Mouse (Mus musculus) neural tube, embryonic 14.5 days (tissue): ENCODE measurements around the gene Mkrn3. TPM values are rescaled to one million over a fixed set of nuclear protein-coding genes. Genes with fewer than 3 reads are reported as not detected.
A peak's percentile ranks its signal among the peaks of the same experiment; 100 is the strongest.

Experiments used
- ATAC-seq: fragments of 200-750 bp; cut with Nextera tagmentation; 2 replicates; pipeline ENCODE4 v1.8.0; 2017; ENCODE audit warnings: low read depth, mild to moderate bottlenecking, moderate TSS enrichment, moderate library complexity
- H3K27ac ChIP-seq: fragments of 300-500 bp; sonication (generic); 2 replicates; pipeline ENCODE4 v1.5.1; 2014; ENCODE audit warnings: low read depth, mild to moderate bottlenecking, control low read depth, low read length, moderate library complexity, mixed read lengths
- H3K27me3 ChIP-seq: fragments of 300-500 bp; sonication (generic); 2 replicates; pipeline ENCODE4 v1.6.1; 2014; ENCODE audit warnings: low read length; ENCODE audit not compliant: control insufficient read depth, insufficient read depth
- H3K36me3 ChIP-seq: fragments of 300-500 bp; sonication (generic); 2 replicates; pipeline ENCODE4 v1.6.1; 2014; ENCODE audit warnings: low read length, mixed read lengths; ENCODE audit not compliant: control insufficient read depth, insufficient read depth
- H3K4me1 ChIP-seq: fragments of 300-500 bp; sonication (generic); 2 replicates; pipeline ENCODE4 v1.6.1; 2014; ENCODE audit warnings: low read length; ENCODE audit not compliant: control insufficient read depth, insufficient read depth
- H3K4me2 ChIP-seq: fragments of 300-500 bp; sonication (generic); 2 replicates; pipeline ENCODE4 v1.6.1; 2014; ENCODE audit warnings: mild to moderate bottlenecking, low read depth, low read length, control low read depth
- H3K4me3 ChIP-seq: fragments of 300-500 bp; sonication (generic); 2 replicates; pipeline ENCODE4 v1.5.1; 2014; ENCODE audit warnings: low read depth, low read length, control low read depth, mixed read lengths
- H3K9ac ChIP-seq: fragments of 300-500 bp; sonication (generic); replicated peaks from 2 replicates; pipeline ENCODE4 v1.6.1; 2014; ENCODE audit warnings: low read depth, mild to moderate bottlenecking, control low read depth, low read length, mixed read lengths
- H3K9me3 ChIP-seq: fragments of 300-500 bp; sonication (generic); 2 replicates; pipeline ENCODE4 v1.6.1; 2016; ENCODE audit warnings: low read length; ENCODE audit not compliant: control insufficient read depth
- WGBS: fragments of 180-500 bp; shearing (Covaris S2); extraction: QIAGEN DNeasy Blood & Tissue Kit; methylation state at CpG from one replicate; pipeline ENCODE4 v1.1.7; 2014; 5-methylcytosine and 5-hydroxymethylcytosine counted together
- polyA plus RNA-seq: library from polyadenylated mRNA; unstranded; fragments of >200 nt; fragmentation: Nextera tagmentation; extraction: Ambion mirVana; gene quantifications from 2 replicates; pipeline ENCODE4 v1.2.1, GENCODE M21; 2014

Gene Mkrn3
- polyA plus RNA-seq, 1 experiment from 2014 or later: 19.0 TPM

GRCm38 (mm10) chr7:62406573-62407050, 13.3 kb downstream of the Mkrn3 start:
- H3K27me3 ChIP-seq: no peaks in the 10 kb centered on the region
- ATAC-seq: peak; percentile 54; the same call in 1 of the 2 replicates
- H3K27ac ChIP-seq: no peak overlapping the region
- H3K9ac ChIP-seq: no peak overlapping the region
- no peaks in the 10 kb centered on the region for H3K4me1 ChIP-seq
- H3K4me2 ChIP-seq: peak overlapping the region; percentile 29
- 35% methylated on average over 19 of the region's 19 CpGs for WGBS
- no peaks in the 10 kb centered on the region for H3K36me3 ChIP-seq
- peak overlapping the region; percentile 21 for H3K4me3 ChIP-seq
- H3K9me3 ChIP-seq: no peaks in the 10 kb centered on the region

DNA sequence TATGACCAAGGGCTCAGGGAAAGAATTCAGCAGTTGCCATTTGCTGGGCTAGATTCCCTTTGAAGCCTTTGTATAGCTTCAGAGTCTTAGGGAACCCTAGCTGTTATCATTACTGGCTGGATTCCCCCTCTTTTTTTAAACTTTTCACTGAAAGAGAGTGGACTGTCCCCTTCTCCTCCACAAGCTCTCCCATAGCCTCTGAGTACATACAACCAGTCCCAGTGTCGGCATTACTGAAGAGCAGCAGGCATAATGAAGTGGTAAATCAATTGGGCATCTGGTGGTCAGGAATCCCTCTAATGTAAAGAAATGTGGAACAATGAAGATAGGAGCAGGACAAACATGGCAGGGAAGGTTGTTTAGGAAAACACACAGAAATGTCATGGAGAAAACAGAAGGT, 27.7 kb downstream of the Mkrn3 start:
- H3K9me3 ChIP-seq: no peaks in the 10 kb centered on the region
- H3K27me3 ChIP-seq: no peaks in the 10 kb centered on the region
- 38% methylated on average over 1 of the region's 1 CpGs for WGBS
- H3K27ac ChIP-seq: no peak overlapping the region
- H3K4me2 ChIP-seq: no peak overlapping the region
- H3K36me3 ChIP-seq: no peaks in the 10 kb centered on the region
- no peak overlapping the region for H3K9ac ChIP-seq
- H3K4me1 ChIP-seq: no peaks in the 10 kb centered on the region
- no peak overlapping the region for H3K4me3 ChIP-seq
- ATAC-seq: no peak

DNA sequence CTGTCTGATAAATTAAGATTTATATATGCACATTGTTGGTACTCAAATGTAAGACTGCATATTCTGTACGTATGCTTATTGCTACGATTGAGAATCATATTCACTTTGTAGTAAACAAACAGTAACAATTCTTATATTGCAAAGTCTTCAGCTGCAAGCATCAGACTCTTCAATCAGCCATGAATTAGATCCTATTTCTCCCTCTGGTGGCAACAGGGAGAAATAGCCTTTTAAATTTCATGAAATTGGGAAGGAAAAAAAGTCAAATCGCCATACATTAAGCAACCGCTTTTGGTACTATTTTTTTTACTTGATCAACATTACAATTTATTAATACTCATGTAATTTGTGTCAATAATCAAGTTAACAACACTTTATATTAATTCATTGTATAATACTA, 31.6 kb downstream of the Mkrn3 start:
- 55% methylated on average over 4 of the region's 4 CpGs for WGBS
- no peak overlapping the region for H3K9ac ChIP-seq
- H3K9me3 ChIP-seq: no peaks in the 10 kb centered on the region
- no peak overlapping the region for H3K4me3 ChIP-seq
- no peaks in the 10 kb centered on the region for H3K27me3 ChIP-seq
- no peaks in the 10 kb centered on the region for H3K4me1 ChIP-seq
- H3K36me3 ChIP-seq: no peaks in the 10 kb centered on the region
- no peak overlapping the region for H3K27ac ChIP-seq
- H3K4me2 ChIP-seq: no peak overlapping the region
- ATAC-seq: no peak

DNA sequence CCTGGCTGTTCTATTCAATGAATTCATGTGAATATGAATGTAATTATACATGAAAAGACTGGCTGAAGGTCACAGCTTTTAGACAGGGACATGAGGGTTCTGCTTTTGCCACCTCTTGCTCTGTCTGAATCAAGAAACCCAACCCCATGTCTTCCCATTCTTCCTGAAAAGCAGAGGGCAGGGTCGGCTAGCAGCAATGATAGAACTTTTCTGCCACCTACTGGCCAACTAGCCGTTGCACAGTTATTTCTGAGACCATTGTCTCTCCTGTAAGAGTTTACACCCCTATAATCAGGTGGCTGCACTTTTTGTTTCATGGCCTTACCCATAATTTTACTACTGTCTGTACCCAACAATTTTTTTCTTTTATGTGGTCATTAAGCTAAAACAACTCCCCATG, 37.5 kb downstream of the Mkrn3 start:
- Histone ChIP-seq H3K4me2 (no peak overlapping the region), H3K27ac (no peak overlapping the region), H3K9me3 (peaks cover 3% of the 10 kb centered on the region; the same call in 1 of the 2 replicates), H3K9ac (no peak overlapping the region), H3K27me3 (no peaks in the 10 kb centered on the region), H3K4me1 (peaks cover 6% of the 10 kb centered on the region; the same call in 1 of the 2 replicates), H3K36me3 (no peaks in the 10 kb centered on the region), H3K4me3 (no peak overlapping the region)
- peak; percentile 68; the same call in 1 of the 2 replicates for ATAC-seq
- 11% methylated on average over 2 of the region's 2 CpGs for WGBS

DNA sequence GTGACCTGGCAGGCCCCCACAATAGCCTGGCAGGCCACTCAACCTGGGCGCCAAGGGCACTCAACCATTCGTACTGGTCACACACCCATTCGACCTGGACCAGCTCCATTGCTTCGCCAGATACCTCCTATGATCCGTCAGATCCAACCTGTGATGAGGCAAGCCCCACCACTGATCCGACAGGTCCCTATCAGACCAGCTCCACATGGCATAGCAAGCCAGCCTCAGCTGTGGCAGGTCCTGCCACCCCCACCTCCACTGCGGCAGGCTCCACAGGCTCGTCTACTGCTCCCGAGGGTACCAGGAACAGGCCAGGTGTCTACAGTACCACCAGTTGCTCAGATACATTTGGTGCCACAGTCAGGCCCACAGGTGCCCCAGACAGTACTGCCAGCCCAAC, 41.4 kb downstream of the Mkrn3 start:
- H3K4me3 ChIP-seq: peak overlapping the region; percentile 47; the same call in 1 of the 2 replicates
- no peak overlapping the region for H3K9ac ChIP-seq
- peaks cover 3% of the 10 kb centered on the region; the same call in 1 of the 2 replicates for H3K9me3 ChIP-seq
- H3K4me2 ChIP-seq: peak overlapping the region; percentile 53; the same call in 1 of the 2 replicates
- ATAC-seq: no peak
- WGBS: 93% methylated on average over 9 of the region's 9 CpGs
- H3K27me3 ChIP-seq: no peaks in the 10 kb centered on the region
- H3K36me3 ChIP-seq: no peaks in the 10 kb centered on the region
- H3K27ac ChIP-seq: no peak overlapping the region
- H3K4me1 ChIP-seq: peaks cover 6% of the 10 kb centered on the region; the same call in 1 of the 2 replicates

- peak overlapping the region; percentile 53 for H3K4me2 ChIP-seq
- WGBS: 36% methylated on average over 14 of the region's 14 CpGs
Measured at GRCm38 (mm10) chr7:62377313-62377712, 42.6 kb downstream of the Mkrn3 start.

GRCm38 (mm10) chr7:62376510-62377304, 43.2 kb downstream of the Mkrn3 start, which contains the start of gene Magel2:
Gene Magel2, plus strand, starts transcription at chr7:62377010.
- 28% methylated on average over 31 of the region's 31 CpGs for WGBS
- no peaks in the 10 kb centered on the region for H3K36me3 ChIP-seq
- peak within 1 kb of the TSS; percentile 47 for H3K4me3 ChIP-seq
- ATAC-seq: peak; percentile 96
- peak within 1 kb of the TSS; percentile 56 for H3K9ac ChIP-seq
- H3K27me3 ChIP-seq: no peaks in the 10 kb centered on the region
- peaks cover 6% of the 10 kb centered on the region; the same call in 1 of the 2 replicates for H3K4me1 ChIP-seq
- peak within 1 kb of the TSS; percentile 53 for H3K4me2 ChIP-seq
- H3K27ac ChIP-seq: peak within 1 kb of the TSS; percentile 30; the same call in 1 of the 2 replicates
- peaks cover 3% of the 10 kb centered on the region; the same call in 1 of the 2 replicates for H3K9me3 ChIP-seq

More at GRCm38 (mm10) chr7:62377313-62377712, 42.6 kb downstream of the Mkrn3 start:
- Histone ChIP-seq H3K4me3 (peak overlapping the region; percentile 47), H3K9me3 (peaks cover 3% of the 10 kb centered on the region; the same call in 1 of the 2 replicates), H3K4me1 (peaks cover 6% of the 10 kb centered on the region; the same call in 1 of the 2 replicates), H3K27me3 (no peaks in the 10 kb centered on the region), H3K9ac (peak overlapping the region; percentile 56), H3K27ac (peak overlapping the region; percentile 30; the same call in 1 of the 2 replicates), H3K36me3 (no peaks in the 10 kb centered on the region)
- ATAC-seq: peak; percentile 58

DNA sequence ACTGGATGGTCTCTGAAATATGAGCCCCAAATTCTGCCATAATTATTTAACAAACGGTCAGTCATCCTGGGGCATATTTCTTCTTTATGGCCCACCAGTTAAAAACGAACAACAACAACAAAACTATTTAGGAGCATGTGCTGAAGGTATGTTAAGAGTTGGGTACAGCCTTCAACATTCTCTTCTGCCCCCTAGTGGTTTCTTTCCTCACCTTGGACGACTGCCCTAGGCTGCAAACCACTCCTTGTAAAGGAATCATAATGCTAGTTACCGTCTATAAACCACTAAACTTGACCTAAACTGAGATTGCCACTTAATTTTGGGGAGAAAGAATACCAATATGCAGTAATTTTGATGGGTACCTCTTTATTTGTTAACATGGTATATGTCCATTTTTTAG, 44.3 kb downstream of the Mkrn3 start:
- Histone ChIP-seq H3K36me3 (no peaks in the 10 kb centered on the region), H3K4me3 (no peak overlapping the region; the same call in 1 of the 2 replicates), H3K9me3 (peaks cover 3% of the 10 kb centered on the region; the same call in 1 of the 2 replicates), H3K4me1 (peaks cover 6% of the 10 kb centered on the region; the same call in 1 of the 2 replicates), H3K9ac (no peak overlapping the region), H3K27ac (no peak overlapping the region), H3K4me2 (peak overlapping the region; percentile 53; the same call in 1 of the 2 replicates), H3K27me3 (no peaks in the 10 kb centered on the region)
- no peak for ATAC-seq
- WGBS: 33% methylated on average over 4 of the region's 4 CpGs
